Comparison of ENCODE assay signal across 16 mouse cellular contexts in the genomic region with DNA sequence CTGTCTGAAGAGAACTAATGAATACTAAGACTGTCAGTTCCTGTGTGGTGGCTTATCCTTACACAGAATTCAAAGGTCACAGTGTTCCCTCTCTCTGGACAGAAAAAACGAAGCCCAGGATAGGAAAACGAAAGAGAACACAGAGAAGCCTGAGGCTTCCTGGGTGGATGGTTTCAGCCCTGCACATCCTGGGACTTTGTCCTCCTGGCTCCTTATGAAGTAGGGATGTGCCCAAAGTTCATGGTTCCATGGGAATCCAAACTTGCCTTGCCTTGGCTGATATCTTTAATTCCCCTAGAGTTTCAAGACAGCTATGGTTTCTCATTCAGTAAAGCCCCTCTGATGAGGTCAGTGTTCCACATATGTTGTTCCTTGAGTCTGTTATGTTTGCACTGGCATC. TPM values are rescaled to one million over a fixed set of nuclear protein-coding genes. Genes with fewer than 3 reads are reported as not detected.
A peak's percentile ranks its signal among the peaks of the same experiment; 100 is the strongest.
DNase-seq lines count a peak whose midpoint lies in the region; ATAC-seq lines count a peak whose summit lies in the region.
"Had no signal": no experiment of that assay in that cellular context is flagged by ENCODE, and none has a peak within 500 bp of the region (broad histone marks: within the 10 kb centered on the region; RNA-seq: fewer than 3 reads in every experiment).

No protein-coding gene starts in this region.

- H3K4me3 ChIP-seq in hindbrain, embryonic 10.5 days, result no peak overlapping the region
- H3K4me3 ChIP-seq in hindbrain, embryonic 16.5 days (ENCODE audit: low read length), result no peak overlapping the region
- H3K4me3 ChIP-seq in embryonic facial prominence, embryonic 10.5 days, result no peak overlapping the region
- no peak overlapping the region for H3K4me3 ChIP-seq in hindbrain, embryonic 11.5 days (ENCODE audit: low read depth, low read length)
- H3K4me3 ChIP-seq in midbrain, embryonic 13.5 days (replicated peaks), result no peak overlapping the region
- H3K4me3 ChIP-seq: embryonic facial prominence, embryonic 12.5 days; gastrocnemius, adult 2 months; limb, embryonic 12.5 days had no signal

- no peaks in the 10 kb centered on the region for H3K36me3 ChIP-seq in hindbrain, embryonic 10.5 days
- H3K36me3 ChIP-seq in hindbrain, embryonic 16.5 days (ENCODE audit: control insufficient read depth, insufficient read depth, low read length), result no peaks in the 10 kb centered on the region
- no peaks in the 10 kb centered on the region for H3K36me3 ChIP-seq in embryonic facial prominence, embryonic 10.5 days (replicated peaks)
- H3K36me3 ChIP-seq in hindbrain, embryonic 11.5 days (ENCODE audit: control insufficient read depth, insufficient read depth, low read length), result no peaks in the 10 kb centered on the region
- H3K36me3 ChIP-seq in midbrain, embryonic 13.5 days, result no peaks in the 10 kb centered on the region
- H3K36me3 ChIP-seq: embryonic facial prominence, embryonic 12.5 days had no signal

- peak overlapping the region; percentile 76 for H3K27ac ChIP-seq in hindbrain, embryonic 10.5 days
- H3K27ac ChIP-seq in hindbrain, embryonic 16.5 days (ENCODE audit: low read depth, low read length), result no peak overlapping the region
- H3K27ac ChIP-seq in embryonic facial prominence, embryonic 10.5 days (replicated peaks), result peak overlapping the region; percentile 49; the same call in 1 of the 2 replicates
- H3K27ac ChIP-seq in hindbrain, embryonic 11.5 days (ENCODE audit: low read depth, low read length), result peak overlapping the region; percentile 65
- 0 out of 2 replicates have a peak overlapping the region, but pooled peaks have one; percentile 1 for H3K27ac ChIP-seq in midbrain, embryonic 13.5 days
- H3K27ac ChIP-seq: embryonic facial prominence, embryonic 12.5 days; gastrocnemius, adult 2 months; limb, embryonic 12.5 days had no signal

- WGBS in hindbrain, embryonic 10.5 days, result 35% methylated on average over 2 of the region's 2 CpGs
- WGBS in hindbrain, embryonic 16.5 days, result 35% methylated on average over 2 of the region's 2 CpGs
- 37% methylated on average over 2 of the region's 2 CpGs for WGBS in embryonic facial prominence, embryonic 10.5 days
- WGBS in hindbrain, embryonic 11.5 days, result 37% methylated on average over 2 of the region's 2 CpGs
- 17% methylated on average over 2 of the region's 2 CpGs for WGBS in midbrain, embryonic 13.5 days

- H3K9ac ChIP-seq in hindbrain, embryonic 16.5 days (ENCODE audit: low read depth, low read length), result no peak overlapping the region
- H3K9ac ChIP-seq in hindbrain, embryonic 11.5 days (ENCODE audit: low read depth, low read length), result no peak overlapping the region; the same call in 1 of the 2 replicates
- H3K9ac ChIP-seq in midbrain, embryonic 13.5 days (replicated peaks), result peak overlapping the region; percentile 32; the same call in 1 of the 2 replicates
- H3K9ac ChIP-seq: embryonic facial prominence, embryonic 12.5 days; limb, embryonic 12.5 days had no signal

- ATAC-seq in hindbrain, embryonic 16.5 days, result no peak
- ATAC-seq in hindbrain, embryonic 11.5 days (ENCODE audit: low FRiP score), result no peak
- no peak for ATAC-seq in midbrain, embryonic 13.5 days
- ATAC-seq: inflammation-experienced regulatory T-cells, adult 6 months had no signal

- DNase-seq in hindbrain, embryonic 10.5 days (ENCODE audit: low spot score), result no peak
- DNase-seq in embryonic facial prominence, embryonic 10.5 days (ENCODE audit: low spot score), result no peak
- no peak for DNase-seq in hindbrain, embryonic 11.5 days (ENCODE audit: low spot score)
- DNase-seq in lung, adult 18-20 months, result no peak
- DNase-seq in retina, embryonic 14.5 days (ENCODE audit: low spot score), result no peak
- no peak for DNase-seq in liver
- DNase-seq: cerebellum, postnatal 14 days; gastrocnemius, adult 2 months; heart, adult 18-20 months; lung, postnatal 36 days; thymus, adult 18-20 months had no signal

- H3K27me3 ChIP-seq in hindbrain, embryonic 10.5 days (ENCODE audit: insufficient read depth, poor library complexity, severe bottlenecking), result no peaks in the 10 kb centered on the region
- H3K27me3 ChIP-seq in hindbrain, embryonic 16.5 days (replicated peaks; ENCODE audit: control insufficient read depth, insufficient read depth, low read length), result no peaks in the 10 kb centered on the region
- peaks cover 5% of the 10 kb centered on the region; the same call in 1 of the 2 replicates for H3K27me3 ChIP-seq in embryonic facial prominence, embryonic 10.5 days (replicated peaks; ENCODE audit: low read depth, poor library complexity, severe bottlenecking)
- H3K27me3 ChIP-seq in hindbrain, embryonic 11.5 days (ENCODE audit: control insufficient read depth, insufficient read depth, low read length), result no peaks in the 10 kb centered on the region; the same call in 1 of the 2 replicates
- H3K27me3 ChIP-seq in midbrain, embryonic 13.5 days, result peaks cover 13% of the 10 kb centered on the region; the same call in 1 of the 2 replicates

- no peaks in the 10 kb centered on the region for H3K9me3 ChIP-seq in hindbrain, embryonic 10.5 days
- H3K9me3 ChIP-seq in hindbrain, embryonic 16.5 days (ENCODE audit: control insufficient read depth, low read length), result no peaks in the 10 kb centered on the region
- 0 out of 2 replicates have a peak, but pooled peaks cover 3% of the 10 kb centered on the region for H3K9me3 ChIP-seq in embryonic facial prominence, embryonic 10.5 days
- no peaks in the 10 kb centered on the region for H3K9me3 ChIP-seq in hindbrain, embryonic 11.5 days (ENCODE audit: control insufficient read depth, low read length)
- H3K9me3 ChIP-seq in midbrain, embryonic 13.5 days, result no peaks in the 10 kb centered on the region
- H3K9me3 ChIP-seq: embryonic facial prominence, embryonic 12.5 days had no signal

- peaks cover 72% of the 10 kb centered on the region for H3K4me1 ChIP-seq in hindbrain, embryonic 10.5 days (replicated peaks)
- peaks cover 33% of the 10 kb centered on the region for H3K4me1 ChIP-seq in hindbrain, embryonic 16.5 days (ENCODE audit: control insufficient read depth, insufficient read depth, low read depth, low read length)
- H3K4me1 ChIP-seq in embryonic facial prominence, embryonic 10.5 days, result peaks cover 62% of the 10 kb centered on the region
- H3K4me1 ChIP-seq in hindbrain, embryonic 11.5 days (replicated peaks; ENCODE audit: control insufficient read depth, insufficient read depth, low read length), result peaks cover 10% of the 10 kb centered on the region; the same call in 1 of the 2 replicates
- peaks cover 48% of the 10 kb centered on the region for H3K4me1 ChIP-seq in midbrain, embryonic 13.5 days (replicated peaks)

- no peak overlapping the region for H3K4me2 ChIP-seq in hindbrain, embryonic 16.5 days (ENCODE audit: low read length)
- H3K4me2 ChIP-seq in hindbrain, embryonic 11.5 days (replicated peaks; ENCODE audit: low read depth, low read length), result no peak overlapping the region; the same call in 1 of the 2 replicates
- peak overlapping the region; percentile 43; the same call in 1 of the 2 replicates for H3K4me2 ChIP-seq in midbrain, embryonic 13.5 days (replicated peaks)
- H3K4me2 ChIP-seq: embryonic facial prominence, embryonic 12.5 days; limb, embryonic 12.5 days had no signal

RNA-seq across cellular contexts. Expression of gene Ackr3, which starts 19.2 kb away (rescaled TPM):
- 19.2 and 22.3 TPM in 2 replicates for polyA plus RNA-seq in hindbrain, embryonic 10.5 days (2016; fragmentation: Nextera tagmentation; extraction: Ambion mirVana)
- 10.8 and 11.5 TPM in 2 replicates for polyA plus RNA-seq in hindbrain, embryonic 16.5 days (2015; fragmentation: Nextera tagmentation; extraction: Ambion mirVana)
- 20.0 and 22.4 TPM in 2 replicates for polyA plus RNA-seq in embryonic facial prominence, embryonic 10.5 days (2016; fragmentation: Nextera tagmentation; extraction: Ambion mirVana)
- 25.7 and 29.6 TPM in 2 replicates for polyA plus RNA-seq in hindbrain, embryonic 11.5 days (2014; fragmentation: Nextera tagmentation; extraction: Ambion mirVana)
- 16.1 and 17.1 TPM in 2 replicates for polyA plus RNA-seq in midbrain, embryonic 13.5 days (2015; fragmentation: Nextera tagmentation; extraction: Ambion mirVana)
